Mouse (Mus musculus) spleen, adult 12 weeks (tissue): ENCODE data around the gene Acot4.
"Not testable (repeated sequence)": the region's sequence is repeated elsewhere in the genome, so short reads cannot be mapped to it uniquely, and the experiment has no call there.

Experiments used
- DNase-seq: peaks from one replicate; pipeline ENCODE4 v3.0.0; 2022; ENCODE audit warnings: low spot score

Gene Acot4

GRCm38 (mm10) chr12:84077371-84077990, 39.3 kb downstream of the Acot4 start:
- no peak for DNase-seq

- DNase-seq = no peak
These were observed 45.7 kb downstream of the Acot4 start for GRCm38 (mm10) chr12:84083842-84084241.

DNA sequence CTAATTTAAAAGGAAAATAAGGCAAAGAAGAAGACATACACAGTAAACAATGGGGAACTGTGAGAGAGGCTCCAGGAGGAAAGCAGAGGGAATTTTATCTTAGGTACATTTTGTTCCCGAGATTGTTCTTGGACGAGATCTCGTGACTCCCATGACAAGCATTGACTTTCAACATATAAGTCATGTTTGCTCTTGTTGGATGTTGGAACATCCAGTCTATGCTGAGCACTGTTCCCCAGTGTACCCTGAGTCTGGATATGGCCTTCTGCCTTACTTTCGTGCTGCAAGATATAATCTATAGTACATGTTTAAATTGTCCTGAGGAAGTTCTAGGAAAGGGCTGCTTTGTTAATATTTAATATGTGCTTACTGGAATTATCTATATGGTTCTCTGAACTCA, 46.4 kb downstream of the Acot4 start:
- DNase-seq = no peak

DNA sequence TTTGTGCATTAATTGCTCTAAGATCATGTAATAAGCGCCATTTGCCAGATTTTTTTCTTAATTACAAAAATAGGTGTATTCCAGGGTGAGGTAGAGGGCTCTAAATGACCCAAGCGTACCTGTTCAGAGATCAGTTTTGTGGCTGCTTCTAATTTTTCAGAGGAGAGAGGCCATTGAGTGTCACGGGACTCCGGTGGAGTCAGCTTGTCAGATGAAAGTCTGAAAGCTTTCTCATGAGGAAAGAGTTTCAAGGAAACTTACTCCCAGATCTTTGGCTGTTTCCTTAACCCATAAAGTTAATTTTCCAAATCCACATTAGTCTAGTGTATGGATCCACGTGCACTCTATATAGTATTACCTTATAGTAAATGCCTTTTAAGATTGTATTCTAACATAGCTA, 56.5 kb downstream of the Acot4 start:
- not testable (repeated sequence) for DNase-seq
